Mouse (Mus musculus): ENCODE results near the gene Six1. TPM values are rescaled to one million over a fixed set of nuclear protein-coding genes. Genes with fewer than 3 reads are reported as not detected.

Gene Six1
- total and polyA plus RNA-seq, 3 experiments: 1.9 to 2.5 (median 2.0) TPM

DNA sequence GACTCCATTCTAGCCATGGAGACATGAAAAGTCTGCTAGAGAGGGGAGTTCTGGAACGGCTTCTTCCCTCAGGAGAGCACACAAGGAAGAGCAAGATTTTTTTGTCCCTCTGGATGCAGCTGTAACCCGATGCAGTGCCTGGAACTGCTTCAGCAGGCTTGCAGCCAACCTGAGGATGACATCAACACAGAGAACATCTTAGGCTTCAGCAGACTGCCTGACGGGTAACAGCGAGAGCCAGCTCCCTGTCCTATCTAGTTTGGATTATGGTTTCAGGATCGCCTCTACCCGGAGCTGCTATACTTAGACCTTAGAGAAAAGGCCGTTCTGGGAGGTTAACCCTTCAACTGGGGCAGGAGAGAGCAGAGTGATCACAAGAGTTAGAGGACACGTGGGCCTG, 28.2 kb downstream of the Six1 start:
- ATAC-seq (ENCODE audit: extremely low read depth, insufficient number of reproducible peaks, low FRiP score, poor library complexity, severe bottlenecking) (no peak), DNase-seq (ENCODE audit: low spot score) (no peak)
- no peaks in the 10 kb centered on the region for H3K9me3 ChIP-seq (replicated peaks)
- no peak overlapping the region for H3K4me3 ChIP-seq (ENCODE audit: low read depth, low read length)
- peaks cover 3% of the 10 kb centered on the region for H3K27me3 ChIP-seq (ENCODE audit: insufficient read depth, low read length)
- H3K36me3 ChIP-seq (replicated peaks): no peaks in the 10 kb centered on the region
- no peak for TF ChIP-seq GATA1 (IDR thresholded peaks at IDR 0.05; ENCODE audit: borderline replicate concordance, low read length)
- no peak for TF ChIP-seq GATA2 (IDR thresholded peaks at IDR 0.05; ENCODE audit: borderline replicate concordance, low read depth, low read length)
- no peak for TF ChIP-seq CTCF (IDR thresholded peaks at IDR 0.05; ENCODE audit: low read depth, low read length)
- TF ChIP-seq TAL1 (conservative IDR thresholded peaks at IDR 0.05; ENCODE audit: low read depth, low read length): no peak
- no peak for TF ChIP-seq POLR2AphosphoS5 (IDR thresholded peaks at IDR 0.05; ENCODE audit: insufficient replicate concordance, low read depth, low read length)
- H3K4me1 ChIP-seq (ENCODE audit: insufficient read depth, low read depth, low read length): no peaks in the 10 kb centered on the region

DNA sequence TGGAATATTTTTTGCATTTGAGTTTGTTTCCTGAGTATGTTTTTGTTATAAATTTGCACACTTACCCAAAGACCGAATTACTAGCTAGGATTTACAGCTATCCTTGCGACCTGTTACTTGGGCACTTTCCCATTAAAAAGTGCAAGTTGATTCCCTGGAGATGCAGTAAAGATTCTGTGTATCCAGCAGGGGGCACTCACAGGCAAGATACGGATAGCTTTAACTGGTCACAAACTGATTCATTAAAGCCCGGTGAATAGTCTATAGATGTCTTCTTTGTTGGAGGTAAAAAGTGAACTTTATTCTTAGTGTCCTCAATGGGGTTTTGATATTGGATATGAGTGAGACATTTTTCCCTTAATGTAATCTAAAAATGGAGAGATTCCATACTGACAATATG, 32.7 kb downstream of the Six1 start:
- peak; percentile 51 for DNase-seq (ENCODE audit: low spot score)
- peak; percentile 59 for ATAC-seq (ENCODE audit: extremely low read depth, insufficient number of reproducible peaks, low FRiP score, poor library complexity, severe bottlenecking)

DNA sequence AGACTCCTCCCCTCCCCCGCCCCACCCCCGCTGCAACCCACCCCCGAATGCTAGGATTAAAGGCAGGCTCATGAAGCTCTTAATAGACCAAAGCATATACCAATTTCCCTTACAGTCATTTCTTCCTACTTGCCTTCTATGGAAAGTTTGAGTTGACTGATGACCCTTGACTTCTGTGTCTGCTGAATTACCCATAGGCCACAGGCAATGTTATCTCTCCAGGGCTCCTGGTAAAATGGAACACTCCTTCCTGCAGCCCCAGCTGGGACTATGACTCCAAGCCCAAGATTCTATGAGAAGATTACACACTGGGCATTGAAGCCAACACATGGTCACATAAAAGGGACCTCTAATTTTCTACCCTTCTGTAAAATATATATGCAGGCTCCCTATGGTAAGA, 33.3 kb downstream of the Six1 start:
- ATAC-seq (ENCODE audit: extremely low read depth, insufficient number of reproducible peaks, low FRiP score, poor library complexity, severe bottlenecking) (no peak), DNase-seq (ENCODE audit: low spot score) (no peak)
- no peak overlapping the region for H3K4me3 ChIP-seq (ENCODE audit: low read depth, low read length)
- H3K27me3 ChIP-seq (ENCODE audit: insufficient read depth, low read length): peaks cover 16% of the 10 kb centered on the region
- no peaks in the 10 kb centered on the region for H3K36me3 ChIP-seq (replicated peaks)
- H3K9me3 ChIP-seq (replicated peaks): no peaks in the 10 kb centered on the region
- H3K4me1 ChIP-seq (ENCODE audit: insufficient read depth, low read depth, low read length): no peaks in the 10 kb centered on the region
- TF ChIP-seq CTCF (IDR thresholded peaks at IDR 0.05; ENCODE audit: low read depth, low read length) (no peak), GATA1 (IDR thresholded peaks at IDR 0.05; ENCODE audit: borderline replicate concordance, low read length) (no peak)

More for the DNA sequence above, 32.7 kb downstream of the Six1 start:
- TF ChIP-seq CTCF (IDR thresholded peaks at IDR 0.05; ENCODE audit: low read depth, low read length) (peak; percentile 52), POLR2AphosphoS5 (IDR thresholded peaks at IDR 0.05; ENCODE audit: insufficient replicate concordance, low read depth, low read length) (no peak)
- Histone ChIP-seq H3K27me3 (ENCODE audit: insufficient read depth, low read length) (peaks cover 16% of the 10 kb centered on the region), H3K4me1 (ENCODE audit: insufficient read depth, low read depth, low read length) (no peaks in the 10 kb centered on the region), H3K36me3 (replicated peaks) (no peaks in the 10 kb centered on the region), H3K4me3 (ENCODE audit: low read depth, low read length) (no peak overlapping the region), H3K9me3 (replicated peaks) (no peaks in the 10 kb centered on the region)

DNA sequence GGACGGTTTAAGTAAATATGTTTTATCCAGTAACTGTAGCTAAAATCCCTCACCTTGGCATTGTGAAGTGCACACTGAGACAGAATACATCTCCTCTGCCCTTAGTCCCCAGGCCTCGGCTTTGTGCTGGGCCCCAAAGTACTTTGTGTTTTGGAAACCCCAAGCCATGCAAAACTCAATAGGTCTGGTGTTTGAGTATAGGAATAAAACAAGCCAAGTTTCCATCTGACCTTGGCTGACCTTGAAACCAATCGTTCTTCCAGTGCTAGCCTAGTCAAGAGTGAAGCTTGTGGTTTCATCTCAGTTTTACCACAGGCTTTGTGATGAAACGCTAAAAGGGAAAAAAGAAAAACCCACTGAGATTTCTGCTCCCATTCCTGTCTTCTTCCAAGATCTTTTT, 34.8 kb downstream of the Six1 start:
- no peaks in the 10 kb centered on the region for H3K36me3 ChIP-seq (replicated peaks)
- TF ChIP-seq POLR2AphosphoS5 (IDR thresholded peaks at IDR 0.05; ENCODE audit: insufficient replicate concordance, low read depth, low read length) (no peak), GATA1 (IDR thresholded peaks at IDR 0.05; ENCODE audit: borderline replicate concordance, low read length) (no peak), CTCF (IDR thresholded peaks at IDR 0.05; ENCODE audit: low read depth, low read length) (no peak), TAL1 (conservative IDR thresholded peaks at IDR 0.05; ENCODE audit: low read depth, low read length) (no peak), GATA2 (IDR thresholded peaks at IDR 0.05; ENCODE audit: borderline replicate concordance, low read depth, low read length) (no peak)
- DNase-seq (ENCODE audit: low spot score): no peak
- H3K27me3 ChIP-seq (ENCODE audit: insufficient read depth, low read length): peaks cover 21% of the 10 kb centered on the region
- ATAC-seq (ENCODE audit: extremely low read depth, insufficient number of reproducible peaks, low FRiP score, poor library complexity, severe bottlenecking): no peak
- H3K4me1 ChIP-seq (ENCODE audit: insufficient read depth, low read depth, low read length): no peaks in the 10 kb centered on the region
- no peaks in the 10 kb centered on the region for H3K9me3 ChIP-seq (replicated peaks)
- H3K4me3 ChIP-seq (ENCODE audit: low read depth, low read length): no peak overlapping the region

DNA sequence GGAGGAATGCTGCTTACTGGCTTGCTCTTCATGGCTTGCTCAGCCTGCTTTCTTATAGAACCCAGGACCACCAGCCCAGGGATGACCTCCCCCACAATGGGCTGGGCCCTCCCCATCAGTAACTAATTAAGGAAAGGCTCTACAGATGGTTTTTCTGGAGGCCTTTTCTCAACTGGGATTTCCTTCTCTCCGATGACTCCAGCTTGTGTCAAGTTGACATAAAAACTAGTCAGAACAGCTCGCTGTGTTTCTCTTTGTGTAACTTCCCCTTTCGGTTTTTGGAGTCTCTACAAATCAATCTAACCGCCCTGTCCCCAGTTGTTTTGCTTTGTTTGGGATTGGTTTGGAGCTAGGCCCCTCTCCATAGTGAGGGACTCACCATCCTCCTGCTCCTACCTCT, 37.5 kb downstream of the Six1 start:
- H3K9me3 ChIP-seq (replicated peaks): no peaks in the 10 kb centered on the region
- no peak for TF ChIP-seq GATA1 (IDR thresholded peaks at IDR 0.05; ENCODE audit: borderline replicate concordance, low read length)
- TF ChIP-seq TAL1 (conservative IDR thresholded peaks at IDR 0.05; ENCODE audit: low read depth, low read length): no peak
- TF ChIP-seq CTCF (IDR thresholded peaks at IDR 0.05; ENCODE audit: low read depth, low read length): no peak
- no peak for TF ChIP-seq GATA2 (IDR thresholded peaks at IDR 0.05; ENCODE audit: borderline replicate concordance, low read depth, low read length)
- TF ChIP-seq POLR2AphosphoS5 (IDR thresholded peaks at IDR 0.05; ENCODE audit: insufficient replicate concordance, low read depth, low read length): no peak
- no peaks in the 10 kb centered on the region for H3K4me1 ChIP-seq (ENCODE audit: insufficient read depth, low read depth, low read length)
- no peak overlapping the region for H3K4me3 ChIP-seq (ENCODE audit: low read depth, low read length)
- no peak for DNase-seq (ENCODE audit: low spot score)
- no peaks in the 10 kb centered on the region for H3K36me3 ChIP-seq (replicated peaks)
- ATAC-seq (ENCODE audit: extremely low read depth, insufficient number of reproducible peaks, low FRiP score, poor library complexity, severe bottlenecking): no peak
- peaks cover 24% of the 10 kb centered on the region for H3K27me3 ChIP-seq (ENCODE audit: insufficient read depth, low read length)

DNA sequence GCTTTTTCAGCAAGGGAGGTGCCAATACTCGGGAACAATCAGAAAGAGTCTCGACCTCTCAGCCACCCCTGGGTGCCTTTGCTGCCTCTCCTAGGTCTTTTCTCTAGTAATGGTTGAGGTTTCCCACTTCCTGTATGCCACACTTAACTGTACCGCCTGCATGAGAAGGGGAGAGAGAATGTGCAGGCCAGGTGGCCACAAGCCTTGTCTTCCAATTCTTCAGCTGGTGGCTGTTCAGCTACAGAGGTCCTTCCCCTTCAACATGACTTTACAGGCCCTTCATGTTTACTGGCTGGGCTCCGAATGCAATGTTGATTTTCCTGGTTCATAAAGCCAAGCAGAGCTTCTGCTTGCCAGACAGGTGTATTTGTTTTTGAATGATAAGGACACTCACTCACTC, 39.4 kb downstream of the Six1 start:
- Histone ChIP-seq H3K27me3 (ENCODE audit: insufficient read depth, low read length) (peaks cover 18% of the 10 kb centered on the region), H3K9me3 (replicated peaks) (no peaks in the 10 kb centered on the region), H3K4me3 (ENCODE audit: low read depth, low read length) (no peak overlapping the region), H3K4me1 (ENCODE audit: insufficient read depth, low read depth, low read length) (no peaks in the 10 kb centered on the region), H3K36me3 (replicated peaks) (no peaks in the 10 kb centered on the region)
- TF ChIP-seq CTCF (IDR thresholded peaks at IDR 0.05; ENCODE audit: low read depth, low read length) (no peak), TAL1 (conservative IDR thresholded peaks at IDR 0.05; ENCODE audit: low read depth, low read length) (no peak), GATA2 (IDR thresholded peaks at IDR 0.05; ENCODE audit: borderline replicate concordance, low read depth, low read length) (no peak), POLR2AphosphoS5 (IDR thresholded peaks at IDR 0.05; ENCODE audit: insufficient replicate concordance, low read depth, low read length) (no peak), GATA1 (IDR thresholded peaks at IDR 0.05; ENCODE audit: borderline replicate concordance, low read length) (no peak)
- DNase-seq (ENCODE audit: low spot score) (no peak), ATAC-seq (ENCODE audit: extremely low read depth, insufficient number of reproducible peaks, low FRiP score, poor library complexity, severe bottlenecking) (no peak)

DNA sequence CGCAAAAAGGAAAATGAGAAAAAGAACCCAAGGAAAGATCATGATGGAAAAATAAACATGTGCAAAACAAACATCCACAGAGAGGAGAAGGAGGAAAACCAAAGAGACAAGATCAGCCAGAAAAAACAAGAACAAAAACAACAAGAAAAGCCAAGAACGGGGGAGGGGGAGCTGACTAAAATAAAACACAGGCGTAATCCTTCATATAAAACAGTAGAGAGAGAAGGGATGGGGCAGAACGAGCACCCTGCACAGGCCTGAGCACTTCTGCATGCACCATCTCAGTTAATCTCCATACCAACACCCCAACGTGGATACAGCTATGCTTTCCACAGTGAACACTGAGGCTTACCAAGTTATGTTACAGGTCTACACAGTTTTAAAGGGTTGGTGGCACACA, 40.9 kb downstream of the Six1 start:
- peaks cover 11% of the 10 kb centered on the region for H3K27me3 ChIP-seq (ENCODE audit: insufficient read depth, low read length)
- TF ChIP-seq GATA1 (IDR thresholded peaks at IDR 0.05; ENCODE audit: borderline replicate concordance, low read length): no peak
- no peak for TF ChIP-seq POLR2AphosphoS5 (IDR thresholded peaks at IDR 0.05; ENCODE audit: insufficient replicate concordance, low read depth, low read length)
- TF ChIP-seq TAL1 (conservative IDR thresholded peaks at IDR 0.05; ENCODE audit: low read depth, low read length): no peak
- no peak for TF ChIP-seq CTCF (IDR thresholded peaks at IDR 0.05; ENCODE audit: low read depth, low read length)
- no peak for TF ChIP-seq GATA2 (IDR thresholded peaks at IDR 0.05; ENCODE audit: borderline replicate concordance, low read depth, low read length)
- ATAC-seq (ENCODE audit: extremely low read depth, insufficient number of reproducible peaks, low FRiP score, poor library complexity, severe bottlenecking): no peak
- no peaks in the 10 kb centered on the region for H3K4me1 ChIP-seq (ENCODE audit: insufficient read depth, low read depth, low read length)
- H3K36me3 ChIP-seq (replicated peaks): no peaks in the 10 kb centered on the region
- DNase-seq (ENCODE audit: low spot score): no peak
- no peak overlapping the region for H3K4me3 ChIP-seq (ENCODE audit: low read depth, low read length)
- no peaks in the 10 kb centered on the region for H3K9me3 ChIP-seq (replicated peaks)
